Mouse (Mus musculus): Measurements from ENCODE around the gene Rfxap.

- no peak for TF ChIP-seq CTCF (IDR thresholded peaks at IDR 0.05; ENCODE audit: low read depth, low read length)
- TF ChIP-seq POLR2A (IDR thresholded peaks at IDR 0.05; ENCODE audit: borderline replicate concordance, low read depth, low read length) = no peak
Measured at GRCm38 (mm10) chr3:54811616-54812015, 4.0 kb upstream of the Rfxap start.
